Mouse (Mus musculus): Measurements from ENCODE around the gene C130074G19Rik. TPM values are rescaled to one million over a fixed set of nuclear protein-coding genes. Genes with fewer than 3 reads are reported as not detected.
A peak's percentile ranks its signal among the peaks of the same experiment; 100 is the strongest.

The C130074G19Rik gene
- polyA plus RNA-seq (2015; fragmentation: Nextera tagmentation; extraction: Ambion mirVana): 1.0 and 1.3 TPM in 2 replicates

GRCm38 (mm10) chr1:184882281-184883268, at the start of gene C130074G19Rik:
Gene C130074G19Rik, minus strand, starts transcription at chr1:184883218.
- Histone ChIP-seq H3K4me2 (peak within 1 kb of the TSS; percentile 80), H3K27me3 (replicated peaks) (peaks cover 36% of the 10 kb centered on the region), H3K36me3 (no peaks in the 10 kb centered on the region), H3K4me1 (peaks cover 16% of the 10 kb centered on the region), H3K9ac (replicated peaks) (peak within 1 kb of the TSS; percentile 46), H3K27ac (replicated peaks) (no peak within 1 kb of the TSS), H3K4me3 (replicated peaks) (peak within 1 kb of the TSS; percentile 44), H3K9me3 (replicated peaks) (no peaks in the 10 kb centered on the region)
- peak; percentile 38; the same call in 1 of the 2 replicates for ATAC-seq (ENCODE audit: low FRiP score)
- WGBS: 4% methylated on average over 76 of the region's 77 CpGs

GRCm38 (mm10) chr1:184931097-184931496, 48.1 kb upstream of the C130074G19Rik start:
- H3K4me1 ChIP-seq: no peaks in the 10 kb centered on the region
- H3K9me3 ChIP-seq (replicated peaks): no peaks in the 10 kb centered on the region
- no peak overlapping the region for H3K27ac ChIP-seq (replicated peaks)
- WGBS: 80% methylated on average over 6 of the region's 6 CpGs
- peaks cover 17% of the 10 kb centered on the region for H3K36me3 ChIP-seq
- no peak overlapping the region for H3K9ac ChIP-seq (replicated peaks)
- no peak for ATAC-seq (ENCODE audit: low FRiP score)
- no peak overlapping the region for H3K4me3 ChIP-seq (replicated peaks)
- H3K4me2 ChIP-seq: no peak overlapping the region
- no peaks in the 10 kb centered on the region for H3K27me3 ChIP-seq (replicated peaks)

- Histone ChIP-seq H3K36me3 (peaks cover 20% of the 10 kb centered on the region), H3K27ac (replicated peaks) (no peak overlapping the region), H3K9me3 (replicated peaks) (no peaks in the 10 kb centered on the region), H3K4me1 (no peaks in the 10 kb centered on the region), H3K27me3 (replicated peaks) (no peaks in the 10 kb centered on the region), H3K4me3 (replicated peaks) (no peak overlapping the region), H3K9ac (replicated peaks) (no peak overlapping the region), H3K4me2 (no peak overlapping the region)
- 79% methylated on average over 1 of the region's 1 CpGs for WGBS
- no peak for ATAC-seq (ENCODE audit: low FRiP score)
Measured at GRCm38 (mm10) chr1:184928382-184928781, 45.4 kb upstream of the C130074G19Rik start.

GRCm38 (mm10) chr1:184927911-184928310, 44.9 kb upstream of the C130074G19Rik start:
- Histone ChIP-seq H3K4me3 (replicated peaks) (no peak overlapping the region), H3K9ac (replicated peaks) (no peak overlapping the region), H3K27ac (replicated peaks) (no peak overlapping the region), H3K36me3 (peaks cover 25% of the 10 kb centered on the region), H3K9me3 (replicated peaks) (no peaks in the 10 kb centered on the region), H3K4me1 (no peaks in the 10 kb centered on the region), H3K4me2 (no peak overlapping the region), H3K27me3 (replicated peaks) (no peaks in the 10 kb centered on the region)
- no peak for ATAC-seq (ENCODE audit: low FRiP score)
- WGBS: 89% methylated on average over 1 of the region's 1 CpGs

- H3K9ac ChIP-seq (replicated peaks): no peak overlapping the region
- no peaks in the 10 kb centered on the region for H3K9me3 ChIP-seq (replicated peaks)
- no peaks in the 10 kb centered on the region for H3K27me3 ChIP-seq (replicated peaks)
- 80% methylated on average over 13 of the region's 13 CpGs for WGBS
- ATAC-seq (ENCODE audit: low FRiP score): no peak
- H3K36me3 ChIP-seq: peaks cover 58% of the 10 kb centered on the region
- H3K4me2 ChIP-seq: no peak overlapping the region
- H3K4me3 ChIP-seq (replicated peaks): no peak overlapping the region
- no peak overlapping the region for H3K27ac ChIP-seq (replicated peaks)
- H3K4me1 ChIP-seq: no peaks in the 10 kb centered on the region
Measured at GRCm38 (mm10) chr1:184922824-184923223, 39.8 kb upstream of the C130074G19Rik start.

GRCm38 (mm10) chr1:184920057-184920456, 37.0 kb upstream of the C130074G19Rik start:
- 82% methylated on average over 5 of the region's 5 CpGs for WGBS
- H3K9ac ChIP-seq (replicated peaks): no peak overlapping the region
- no peak for ATAC-seq (ENCODE audit: low FRiP score)

GRCm38 (mm10) chr1:184918227-184918888, 35.3 kb upstream of the C130074G19Rik start:
- Histone ChIP-seq H3K27me3 (replicated peaks) (no peaks in the 10 kb centered on the region), H3K4me3 (replicated peaks) (no peak overlapping the region), H3K27ac (replicated peaks) (no peak overlapping the region), H3K36me3 (peaks cover 64% of the 10 kb centered on the region), H3K4me2 (no peak overlapping the region), H3K9ac (replicated peaks) (no peak overlapping the region), H3K4me1 (no peaks in the 10 kb centered on the region), H3K9me3 (replicated peaks) (no peaks in the 10 kb centered on the region)
- 85% methylated on average over 5 of the region's 5 CpGs for WGBS
- ATAC-seq (ENCODE audit: low FRiP score): no peak

More at GRCm38 (mm10) chr1:184920057-184920456, 37.0 kb upstream of the C130074G19Rik start:
- H3K4me2 ChIP-seq: no peak overlapping the region
- H3K27me3 ChIP-seq (replicated peaks): no peaks in the 10 kb centered on the region
- H3K27ac ChIP-seq (replicated peaks): no peak overlapping the region
- no peak overlapping the region for H3K4me3 ChIP-seq (replicated peaks)
- peaks cover 60% of the 10 kb centered on the region for H3K36me3 ChIP-seq
- no peaks in the 10 kb centered on the region for H3K4me1 ChIP-seq
- H3K9me3 ChIP-seq (replicated peaks): no peaks in the 10 kb centered on the region

- Histone ChIP-seq H3K4me3 (replicated peaks) (no peak overlapping the region), H3K9ac (replicated peaks) (no peak overlapping the region), H3K4me1 (peaks cover 2% of the 10 kb centered on the region; the same call in 1 of the 2 replicates), H3K27ac (replicated peaks) (no peak overlapping the region), H3K36me3 (peaks cover 73% of the 10 kb centered on the region), H3K4me2 (no peak overlapping the region), H3K27me3 (replicated peaks) (no peaks in the 10 kb centered on the region), H3K9me3 (replicated peaks) (no peaks in the 10 kb centered on the region)
- ATAC-seq (ENCODE audit: low FRiP score): no peak
- 94% methylated on average over 18 of the region's 18 CpGs for WGBS
Measured at GRCm38 (mm10) chr1:184912336-184912735, 29.3 kb upstream of the C130074G19Rik start.

GRCm38 (mm10) chr1:184911861-184912260, 28.8 kb upstream of the C130074G19Rik start:
- H3K4me3 ChIP-seq (replicated peaks): no peak overlapping the region
- H3K4me1 ChIP-seq: peaks cover 2% of the 10 kb centered on the region; the same call in 1 of the 2 replicates
- no peaks in the 10 kb centered on the region for H3K27me3 ChIP-seq (replicated peaks)
- H3K27ac ChIP-seq (replicated peaks): no peak overlapping the region
- no peak overlapping the region for H3K9ac ChIP-seq (replicated peaks)
- H3K4me2 ChIP-seq: no peak overlapping the region
- ATAC-seq (ENCODE audit: low FRiP score): no peak
- H3K36me3 ChIP-seq: peaks cover 71% of the 10 kb centered on the region
- no peaks in the 10 kb centered on the region for H3K9me3 ChIP-seq (replicated peaks)
- 78% methylated on average over 6 of the region's 6 CpGs for WGBS

- H3K36me3 ChIP-seq: peaks cover 77% of the 10 kb centered on the region
- ATAC-seq (ENCODE audit: low FRiP score): no peak
- no peak overlapping the region for H3K4me2 ChIP-seq
- peaks cover 13% of the 10 kb centered on the region for H3K4me1 ChIP-seq
- 55% methylated on average over 9 of the region's 9 CpGs for WGBS
- no peak overlapping the region for H3K27ac ChIP-seq (replicated peaks)
- H3K4me3 ChIP-seq (replicated peaks): no peak overlapping the region
- H3K9me3 ChIP-seq (replicated peaks): no peaks in the 10 kb centered on the region
- H3K9ac ChIP-seq (replicated peaks): no peak overlapping the region
- no peaks in the 10 kb centered on the region for H3K27me3 ChIP-seq (replicated peaks)
Measured at GRCm38 (mm10) chr1:184908558-184908957, 25.5 kb upstream of the C130074G19Rik start.

GRCm38 (mm10) chr1:184905904-184906745, 23.1 kb upstream of the C130074G19Rik start:
- Histone ChIP-seq H3K9ac (replicated peaks) (no peak overlapping the region), H3K27ac (replicated peaks) (no peak overlapping the region), H3K4me3 (replicated peaks) (no peak overlapping the region), H3K27me3 (replicated peaks) (no peaks in the 10 kb centered on the region), H3K36me3 (peaks cover 70% of the 10 kb centered on the region), H3K4me2 (no peak overlapping the region), H3K9me3 (replicated peaks) (no peaks in the 10 kb centered on the region), H3K4me1 (peaks cover 13% of the 10 kb centered on the region)
- 63% methylated on average over 12 of the region's 12 CpGs for WGBS
- ATAC-seq (ENCODE audit: low FRiP score): no peak
